Mouse (Mus musculus): ENCODE data around the gene Dpf3. TPM values are rescaled to one million over a fixed set of nuclear protein-coding genes. Genes with fewer than 3 reads are reported as not detected.

Dpf3 gene
- polyA plus RNA-seq, 2 experiments = 3.0 to 4.9 TPM

DNA sequence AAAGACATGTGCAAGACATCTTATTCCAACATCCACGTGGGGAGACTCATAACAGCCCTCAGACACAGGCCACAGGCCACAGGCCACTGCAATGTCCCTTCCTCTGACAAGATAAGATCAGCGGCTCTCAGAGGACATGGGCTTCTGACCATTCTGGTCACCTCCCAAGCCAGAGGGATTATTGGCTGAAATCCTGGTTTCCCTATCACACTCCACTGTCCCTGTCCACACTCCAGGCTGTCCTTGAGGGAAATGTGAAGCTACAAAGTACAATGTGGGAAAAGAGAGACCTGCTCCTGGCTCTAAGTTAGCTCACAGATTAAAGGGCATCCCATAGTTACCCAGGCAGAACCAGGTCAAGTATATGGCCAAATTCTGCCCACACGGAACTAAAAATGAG, 239.8 kb downstream of the Dpf3 start:
- Histone ChIP-seq H3K9ac (ENCODE audit: low read depth, low read length, severe bottlenecking) (no peak overlapping the region), H3K4me3 (replicated peaks; ENCODE audit: low read length) (no peak overlapping the region), H3K36me3 (ENCODE audit: control insufficient read depth, insufficient read depth, low read length) (no peaks in the 10 kb centered on the region), H3K9me3 (ENCODE audit: control insufficient read depth, low read length) (no peaks in the 10 kb centered on the region), H3K4me1 (ENCODE audit: control insufficient read depth, insufficient read depth, low read length) (no peaks in the 10 kb centered on the region), H3K27ac (replicated peaks; ENCODE audit: low read depth, low read length) (no peak overlapping the region), H3K27me3 (ENCODE audit: control insufficient read depth, insufficient read depth, low read length) (no peaks in the 10 kb centered on the region), H3K4me2 (replicated peaks; ENCODE audit: low read depth, low read length, severe bottlenecking) (no peak overlapping the region)
- 77% methylated on average over 3 of the region's 3 CpGs for WGBS
- ATAC-seq (ENCODE audit: low FRiP score, low read depth) (no peak), DNase-seq (ENCODE audit: low spot score) (no peak)
- no peak for TF ChIP-seq POLR2A (IDR thresholded peaks at IDR 0.05; ENCODE audit: borderline replicate concordance, extremely low read depth, insufficient read depth, insufficient read length)

GRCm38 (mm10) chr12:83241022-83241421, 246.5 kb downstream of the Dpf3 start:
- 73% methylated on average over 3 of the region's 3 CpGs for WGBS
- ATAC-seq (ENCODE audit: low FRiP score, low read depth) = no peak

DNA sequence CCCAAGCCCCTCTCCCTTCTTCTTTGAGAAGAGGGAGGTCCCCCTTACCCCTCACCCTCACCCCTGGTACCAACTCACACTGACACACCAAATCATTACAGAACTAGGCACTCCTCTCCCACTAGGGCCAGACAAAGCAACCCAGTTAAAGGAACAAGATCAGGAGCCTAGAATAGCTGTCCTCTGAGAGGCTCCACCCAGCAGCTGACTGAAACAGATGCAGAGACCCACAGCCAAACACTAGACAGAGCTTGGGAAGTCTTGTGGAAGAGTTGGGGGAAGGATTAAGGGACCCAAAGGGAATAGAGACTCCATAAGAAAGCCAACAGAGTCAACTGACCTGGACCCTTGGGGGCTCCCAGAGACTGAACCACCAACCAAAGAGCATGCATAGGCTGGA, 246.9 kb downstream of the Dpf3 start:
- Histone ChIP-seq H3K27ac (replicated peaks; ENCODE audit: low read depth, low read length) (no peak overlapping the region), H3K4me1 (ENCODE audit: control insufficient read depth, insufficient read depth, low read length) (no peaks in the 10 kb centered on the region), H3K27me3 (ENCODE audit: control insufficient read depth, insufficient read depth, low read length) (no peaks in the 10 kb centered on the region), H3K36me3 (ENCODE audit: control insufficient read depth, insufficient read depth, low read length) (no peaks in the 10 kb centered on the region), H3K4me2 (replicated peaks; ENCODE audit: low read depth, low read length, severe bottlenecking) (no peak overlapping the region), H3K9ac (ENCODE audit: low read depth, low read length, severe bottlenecking) (no peak overlapping the region), H3K4me3 (replicated peaks; ENCODE audit: low read length) (no peak overlapping the region), H3K9me3 (ENCODE audit: control insufficient read depth, low read length) (no peaks in the 10 kb centered on the region)
- ATAC-seq (ENCODE audit: low FRiP score, low read depth) = no peak
- no peak for DNase-seq (ENCODE audit: low spot score)
- TF ChIP-seq POLR2A (IDR thresholded peaks at IDR 0.05; ENCODE audit: borderline replicate concordance, extremely low read depth, insufficient read depth, insufficient read length) = no peak

More at GRCm38 (mm10) chr12:83241022-83241421, 246.5 kb downstream of the Dpf3 start:
- H3K9me3 ChIP-seq (ENCODE audit: control insufficient read depth, low read length) = no peaks in the 10 kb centered on the region
- no peak overlapping the region for H3K4me2 ChIP-seq (replicated peaks; ENCODE audit: low read depth, low read length, severe bottlenecking)
- no peak overlapping the region for H3K4me3 ChIP-seq (replicated peaks; ENCODE audit: low read length)
- no peaks in the 10 kb centered on the region for H3K27me3 ChIP-seq (ENCODE audit: control insufficient read depth, insufficient read depth, low read length)
- no peak for DNase-seq (ENCODE audit: low spot score)
- no peak for TF ChIP-seq POLR2A (IDR thresholded peaks at IDR 0.05; ENCODE audit: borderline replicate concordance, extremely low read depth, insufficient read depth, insufficient read length)
- H3K9ac ChIP-seq (ENCODE audit: low read depth, low read length, severe bottlenecking) = no peak overlapping the region
- H3K36me3 ChIP-seq (ENCODE audit: control insufficient read depth, insufficient read depth, low read length) = no peaks in the 10 kb centered on the region
- H3K4me1 ChIP-seq (ENCODE audit: control insufficient read depth, insufficient read depth, low read length) = no peaks in the 10 kb centered on the region
- no peak overlapping the region for H3K27ac ChIP-seq (replicated peaks; ENCODE audit: low read depth, low read length)

DNA sequence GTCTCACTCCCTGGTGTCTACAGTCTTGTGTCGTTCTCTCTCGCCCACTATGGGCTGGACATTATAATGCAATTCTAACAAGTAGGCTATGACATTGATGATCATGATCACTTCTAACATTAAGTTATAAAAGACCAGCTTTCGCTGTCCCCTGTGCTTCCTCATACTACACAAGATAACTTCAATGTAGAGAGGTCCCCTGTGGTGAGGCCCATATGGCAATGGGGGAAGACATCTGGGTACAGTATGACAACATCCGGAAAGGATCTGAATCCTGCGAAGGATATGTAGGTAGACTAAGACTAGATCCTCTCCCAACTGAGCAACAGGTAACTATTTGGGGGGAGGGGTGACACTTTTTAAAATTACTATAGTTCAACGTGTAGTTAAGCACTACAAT, 251.7 kb downstream of the Dpf3 start:
- Histone ChIP-seq H3K27me3 (ENCODE audit: control insufficient read depth, insufficient read depth, low read length) (no peaks in the 10 kb centered on the region), H3K27ac (replicated peaks; ENCODE audit: low read depth, low read length) (no peak overlapping the region), H3K4me2 (replicated peaks; ENCODE audit: low read depth, low read length, severe bottlenecking) (no peak overlapping the region), H3K4me3 (replicated peaks; ENCODE audit: low read length) (no peak overlapping the region), H3K9ac (ENCODE audit: low read depth, low read length, severe bottlenecking) (no peak overlapping the region), H3K9me3 (ENCODE audit: control insufficient read depth, low read length) (no peaks in the 10 kb centered on the region), H3K4me1 (ENCODE audit: control insufficient read depth, insufficient read depth, low read length) (no peaks in the 10 kb centered on the region), H3K36me3 (ENCODE audit: control insufficient read depth, insufficient read depth, low read length) (no peaks in the 10 kb centered on the region)
- no peak for TF ChIP-seq POLR2A (IDR thresholded peaks at IDR 0.05; ENCODE audit: borderline replicate concordance, extremely low read depth, insufficient read depth, insufficient read length)
- ATAC-seq (ENCODE audit: low FRiP score, low read depth) = no peak
- no peak for DNase-seq (ENCODE audit: low spot score)
- WGBS = 91% methylated on average over 6 of the region's 6 CpGs

GRCm38 (mm10) chr12:83234981-83235380, 252.5 kb downstream of the Dpf3 start:
- Histone ChIP-seq H3K27me3 (ENCODE audit: control insufficient read depth, insufficient read depth, low read length) (no peaks in the 10 kb centered on the region), H3K9me3 (ENCODE audit: control insufficient read depth, low read length) (no peaks in the 10 kb centered on the region), H3K4me3 (replicated peaks; ENCODE audit: low read length) (no peak overlapping the region), H3K27ac (replicated peaks; ENCODE audit: low read depth, low read length) (no peak overlapping the region), H3K4me1 (ENCODE audit: control insufficient read depth, insufficient read depth, low read length) (no peaks in the 10 kb centered on the region), H3K4me2 (replicated peaks; ENCODE audit: low read depth, low read length, severe bottlenecking) (no peak overlapping the region), H3K36me3 (ENCODE audit: control insufficient read depth, insufficient read depth, low read length) (no peaks in the 10 kb centered on the region), H3K9ac (ENCODE audit: low read depth, low read length, severe bottlenecking) (no peak overlapping the region)
- ATAC-seq (ENCODE audit: low FRiP score, low read depth) (no peak), DNase-seq (ENCODE audit: low spot score) (no peak)
- WGBS = 50% methylated on average over 2 of the region's 2 CpGs
- TF ChIP-seq POLR2A (IDR thresholded peaks at IDR 0.05; ENCODE audit: borderline replicate concordance, extremely low read depth, insufficient read depth, insufficient read length) = no peak

DNA sequence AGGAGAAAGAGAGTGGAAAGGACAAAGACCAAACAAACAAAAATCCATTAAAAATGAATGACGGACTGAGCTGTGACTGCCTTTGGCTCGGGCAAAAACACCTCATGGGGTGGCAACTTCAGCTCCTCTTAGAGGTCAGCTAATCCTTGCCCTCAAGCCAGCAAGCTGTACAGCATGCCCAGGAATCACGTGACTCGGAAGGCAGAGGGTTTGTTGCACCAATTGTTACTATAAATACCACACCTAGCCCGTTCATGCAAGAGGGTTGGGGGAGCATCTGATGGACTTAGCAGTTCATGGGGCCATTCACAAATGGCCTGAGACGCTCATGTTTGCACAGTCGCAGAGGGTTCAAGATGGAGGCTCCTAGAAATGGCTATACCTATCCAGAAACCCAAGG, 253.9 kb downstream of the Dpf3 start:
- Histone ChIP-seq H3K4me3 (replicated peaks; ENCODE audit: low read length) (no peak overlapping the region), H3K36me3 (ENCODE audit: control insufficient read depth, insufficient read depth, low read length) (no peaks in the 10 kb centered on the region), H3K4me2 (replicated peaks; ENCODE audit: low read depth, low read length, severe bottlenecking) (no peak overlapping the region), H3K4me1 (ENCODE audit: control insufficient read depth, insufficient read depth, low read length) (no peaks in the 10 kb centered on the region), H3K9me3 (ENCODE audit: control insufficient read depth, low read length) (no peaks in the 10 kb centered on the region), H3K27ac (replicated peaks; ENCODE audit: low read depth, low read length) (no peak overlapping the region), H3K27me3 (ENCODE audit: control insufficient read depth, insufficient read depth, low read length) (no peaks in the 10 kb centered on the region), H3K9ac (ENCODE audit: low read depth, low read length, severe bottlenecking) (no peak overlapping the region)
- 65% methylated on average over 7 of the region's 7 CpGs for WGBS
- TF ChIP-seq POLR2A (IDR thresholded peaks at IDR 0.05; ENCODE audit: borderline replicate concordance, extremely low read depth, insufficient read depth, insufficient read length) = no peak
- DNase-seq (ENCODE audit: low spot score) (no peak), ATAC-seq (ENCODE audit: low FRiP score, low read depth) (no peak)

All from limb, embryonic 14.5 days (tissue).